Mouse (Mus musculus): Measurements from ENCODE around the gene Tmprss6. TPM values are rescaled to one million over a fixed set of nuclear protein-coding genes. Genes with fewer than 3 reads are reported as not detected.

The Tmprss6 gene
- polyA plus RNA-seq, 1 experiment = not detected

DNA sequence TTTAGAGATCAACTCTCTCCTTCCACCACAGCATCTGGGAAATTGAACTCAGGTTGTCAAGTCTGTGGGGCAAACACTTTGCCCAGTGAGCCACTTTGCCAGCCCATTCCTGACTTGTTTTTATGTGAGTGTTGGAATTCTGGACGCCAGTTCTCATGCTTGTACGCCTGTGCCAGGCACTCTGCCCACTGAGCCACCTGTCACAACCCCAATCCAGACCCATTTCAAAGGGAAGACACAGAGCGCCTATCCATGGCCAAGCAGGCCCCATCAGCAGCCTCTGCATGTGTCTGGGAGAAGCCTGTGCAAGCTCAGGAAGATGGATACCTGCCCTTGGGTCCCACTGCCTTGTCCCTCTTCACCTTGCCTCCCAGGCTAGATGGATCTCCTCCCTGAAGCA is 22.9 kb upstream of the Tmprss6 start:
- no peak for TF ChIP-seq GATA1 (IDR thresholded peaks at IDR 0.05; ENCODE audit: low read length)

DNA sequence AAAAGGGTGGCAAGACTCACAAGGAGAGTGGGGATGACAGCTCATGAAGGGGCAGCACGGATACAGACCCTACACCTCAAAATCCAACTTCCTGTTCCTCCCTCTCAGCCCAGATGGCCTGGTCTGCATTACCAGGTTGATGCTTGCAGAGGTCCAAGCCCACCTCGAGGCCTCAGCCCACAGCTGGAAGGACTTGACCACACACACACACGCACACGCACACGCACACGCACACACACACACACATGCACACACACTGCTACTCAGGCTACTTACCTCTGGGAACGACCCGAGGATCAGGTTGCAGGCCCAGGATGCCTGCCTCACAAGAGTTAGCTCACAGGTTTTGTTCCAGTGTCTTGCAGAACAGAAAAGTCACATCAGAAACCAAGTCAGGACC is 21.5 kb upstream of the Tmprss6 start:
- TF ChIP-seq GATA1 (IDR thresholded peaks at IDR 0.05; ENCODE audit: low read length) = no peak

DNA sequence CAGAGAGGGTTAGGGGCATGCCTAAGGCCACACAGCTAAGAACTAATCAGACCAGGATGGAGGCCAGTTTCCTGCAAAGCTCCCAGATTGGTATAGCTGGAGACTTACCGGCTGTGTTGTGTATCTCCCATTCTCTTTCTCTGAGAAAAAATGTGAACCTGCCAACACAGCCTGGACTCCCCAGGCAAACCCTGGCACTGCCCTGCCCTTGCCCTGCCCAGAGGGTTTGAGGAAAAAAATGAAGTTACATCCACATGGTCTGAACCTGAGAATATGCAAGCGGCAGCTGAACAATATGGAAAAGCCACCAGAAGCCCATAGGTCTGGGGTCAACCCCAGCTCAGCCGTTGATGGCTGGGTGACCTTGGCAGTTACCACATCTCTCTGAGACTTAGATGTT is 20.8 kb upstream of the Tmprss6 start:
- no peak for TF ChIP-seq GATA1 (IDR thresholded peaks at IDR 0.05; ENCODE audit: low read length)

DNA sequence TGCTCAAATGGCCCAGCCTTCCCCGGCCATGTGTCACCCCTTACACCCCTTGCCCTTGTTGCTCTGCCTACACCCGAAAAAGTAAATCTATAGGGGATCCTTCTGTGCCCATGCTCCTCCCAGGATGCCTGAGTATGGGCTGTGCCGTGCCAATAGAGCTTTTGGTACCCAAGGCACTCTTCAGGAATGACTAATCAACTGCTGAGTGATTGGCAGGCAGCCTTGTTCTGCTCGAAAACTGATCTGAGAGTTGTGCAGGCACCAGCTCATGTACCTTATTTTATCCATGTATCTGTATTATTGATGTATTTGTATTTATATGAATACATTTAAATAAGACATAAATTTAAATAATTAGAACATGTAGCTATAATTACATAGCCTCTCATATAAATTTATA is 18.6 kb upstream of the Tmprss6 start:
- no peak for TF ChIP-seq GATA1 (IDR thresholded peaks at IDR 0.05; ENCODE audit: low read length)

DNA sequence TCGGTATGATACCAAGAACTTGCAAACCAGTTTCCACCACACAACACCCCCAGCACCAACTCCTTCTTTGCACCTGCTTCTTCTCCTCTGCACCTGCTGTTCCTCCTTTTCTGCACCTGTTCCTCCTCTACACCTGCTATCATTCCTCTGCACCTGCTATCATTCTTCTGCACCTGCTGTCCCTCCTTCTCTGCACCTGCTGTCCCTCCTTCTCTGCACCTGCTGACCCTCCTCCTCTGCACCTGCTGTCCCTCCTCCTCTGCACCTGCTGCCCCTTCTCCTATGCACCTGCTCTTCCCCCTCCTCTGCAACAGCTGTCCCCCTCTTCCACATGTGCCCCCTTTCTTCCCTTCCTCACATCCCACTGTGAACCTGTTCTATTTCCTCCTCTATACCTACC is 18.1 kb upstream of the Tmprss6 start:
- no peak for TF ChIP-seq GATA1 (IDR thresholded peaks at IDR 0.05; ENCODE audit: low read length)

DNA sequence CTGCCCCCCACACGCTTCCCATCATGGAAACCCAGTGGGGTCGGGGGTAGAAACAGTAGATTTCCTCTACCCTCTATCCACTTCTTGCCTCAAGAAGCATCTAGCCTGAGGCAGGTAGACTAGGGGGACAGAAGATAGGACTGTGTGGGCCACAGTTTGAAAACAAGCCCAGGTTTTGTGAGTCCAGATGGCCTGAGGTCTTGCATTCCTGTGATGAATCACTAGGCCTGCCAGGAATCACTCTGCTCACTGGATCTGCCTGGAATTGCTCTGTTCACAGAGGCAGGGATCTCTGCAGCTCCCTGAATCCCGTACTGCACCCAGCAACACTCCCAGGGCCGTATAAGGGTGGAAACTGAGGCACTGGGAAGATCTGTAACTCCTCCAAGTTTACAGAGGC is 14.9 kb upstream of the Tmprss6 start:
- no peak for TF ChIP-seq GATA1 (IDR thresholded peaks at IDR 0.05; ENCODE audit: low read length)

DNA sequence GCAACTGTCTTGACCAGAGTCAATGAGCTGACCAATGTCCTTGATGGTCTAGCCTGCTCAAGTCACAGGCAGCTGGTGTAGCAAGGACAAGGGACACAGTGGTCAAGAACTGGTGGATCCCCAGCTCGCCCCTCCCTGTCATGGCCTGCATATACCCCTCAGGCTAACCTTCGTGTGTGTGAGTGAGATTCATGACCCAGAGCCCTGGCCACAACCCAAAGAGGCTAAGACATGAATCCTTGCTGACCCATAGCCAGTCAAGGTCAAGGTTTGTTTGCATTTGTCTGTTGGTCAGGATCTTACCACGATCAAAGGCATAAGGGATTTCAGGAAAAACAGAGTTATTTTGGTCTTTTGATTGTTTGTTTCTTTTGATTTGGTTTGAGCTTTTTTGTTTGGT is 14.1 kb upstream of the Tmprss6 start:
- no peak for TF ChIP-seq GATA1 (IDR thresholded peaks at IDR 0.05; ENCODE audit: low read length)

DNA sequence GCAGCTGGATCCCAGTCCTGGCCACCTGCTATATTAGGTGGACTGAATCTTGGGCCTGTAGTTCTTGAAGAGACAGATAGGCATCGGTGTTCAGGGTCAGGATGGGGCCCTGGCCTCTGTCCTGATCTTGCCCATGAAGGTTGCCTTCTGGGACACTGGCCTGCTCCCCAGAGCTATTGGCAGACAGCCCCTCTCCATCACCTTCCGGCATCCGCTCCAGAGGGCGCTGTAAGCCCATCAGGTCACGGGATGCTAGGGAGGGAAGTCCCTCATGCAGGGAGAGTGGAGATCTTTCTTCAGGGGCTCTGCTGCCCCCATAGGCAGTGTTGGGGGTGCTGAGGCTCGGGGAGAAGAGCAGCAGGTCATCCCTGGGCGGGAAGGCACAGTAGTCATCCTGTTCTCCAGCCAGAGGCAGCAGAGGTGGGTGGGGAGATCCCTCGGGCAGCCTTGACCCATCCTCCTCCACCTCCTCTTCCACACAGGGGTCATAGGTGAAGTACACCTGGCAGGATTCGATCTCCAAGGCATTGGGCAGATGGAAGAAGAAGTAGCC is 13.1 kb upstream of the Tmprss6 start:
- TF ChIP-seq GATA1 (IDR thresholded peaks at IDR 0.05; ENCODE audit: low read length) = no peak

DNA sequence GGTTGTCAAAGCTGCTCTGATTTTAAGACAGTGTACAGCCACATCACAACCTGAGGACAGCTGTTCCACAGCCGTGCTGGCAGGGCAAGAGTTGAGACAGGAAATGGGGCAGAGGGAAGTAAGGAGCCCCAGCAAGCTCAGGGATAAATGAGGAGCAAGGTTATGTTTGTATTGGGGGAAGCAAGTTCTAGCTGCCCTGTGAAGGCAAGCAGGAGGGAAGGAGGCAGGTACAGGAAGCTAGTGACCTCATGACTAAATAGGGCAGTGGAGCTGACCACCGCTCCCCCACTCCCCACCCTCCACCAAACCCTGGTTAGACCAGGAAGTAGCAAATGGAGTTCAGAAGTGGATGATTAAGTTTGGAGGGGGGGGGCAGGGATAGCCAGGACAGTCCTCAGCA is 12.6 kb upstream of the Tmprss6 start:
- no peak for TF ChIP-seq GATA1 (IDR thresholded peaks at IDR 0.05; ENCODE audit: low read length)

DNA sequence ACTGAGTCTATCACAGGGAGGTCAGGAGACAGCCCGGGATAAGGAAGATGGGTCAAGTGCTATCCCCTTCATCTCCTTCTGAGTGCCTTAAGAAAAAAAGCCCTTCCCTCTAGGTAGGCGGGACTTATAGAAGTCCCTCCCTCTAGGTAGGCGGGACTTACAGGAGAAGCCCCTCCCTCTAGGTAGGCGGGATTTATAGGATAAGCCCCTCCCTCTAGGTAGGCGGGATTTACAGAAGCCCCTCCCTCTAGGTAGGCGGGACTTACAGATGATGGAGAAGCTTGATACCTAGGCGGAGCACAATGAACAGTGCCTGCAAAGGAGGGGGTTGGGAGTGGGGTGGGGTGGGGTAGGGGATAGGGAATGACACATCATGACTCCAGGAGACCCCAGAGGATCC is 11.7 kb upstream of the Tmprss6 start:
- no peak for TF ChIP-seq GATA1 (IDR thresholded peaks at IDR 0.05; ENCODE audit: low read length)

DNA sequence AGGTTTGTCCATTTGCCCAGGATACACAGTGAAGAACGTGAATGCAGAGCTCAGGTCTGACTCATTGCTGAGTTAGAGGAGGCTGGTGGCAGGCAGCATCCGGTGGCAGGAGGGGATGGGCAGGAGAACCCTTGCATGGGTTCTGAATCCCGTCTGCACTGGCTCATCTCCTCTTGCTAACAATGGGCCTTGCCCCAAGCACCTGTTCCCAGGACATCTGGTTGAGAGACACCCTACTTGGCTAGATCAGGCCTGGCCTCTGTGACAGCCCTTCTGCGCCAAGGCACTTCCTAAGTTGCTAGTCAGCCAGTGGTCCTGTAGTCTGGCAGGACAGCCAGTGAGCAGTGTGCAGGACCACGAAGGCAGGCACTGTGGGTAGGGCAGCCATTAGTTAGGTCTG is 11.0 kb upstream of the Tmprss6 start:
- no peak for TF ChIP-seq GATA1 (IDR thresholded peaks at IDR 0.05; ENCODE audit: low read length)

DNA sequence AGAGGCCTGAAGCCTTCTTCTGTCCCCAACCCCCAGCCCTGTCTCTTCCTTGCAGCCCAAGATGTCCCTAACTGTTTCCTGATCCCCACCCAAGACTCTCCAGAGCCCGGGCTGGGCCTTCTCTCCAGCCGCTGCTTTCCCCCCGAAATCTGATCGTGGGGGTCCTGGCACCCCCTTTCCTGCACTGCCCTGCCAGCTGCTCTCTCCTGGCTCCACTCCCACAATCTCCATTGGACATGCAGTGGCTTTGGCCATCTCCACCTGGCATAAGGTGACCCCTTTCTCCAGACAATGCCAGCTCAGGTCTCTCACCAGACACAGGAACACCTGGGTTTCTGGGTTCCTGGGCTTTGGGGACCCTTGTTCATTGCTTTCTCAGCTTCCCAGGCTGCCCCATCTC is 9.6 kb upstream of the Tmprss6 start:
- no peak for TF ChIP-seq GATA1 (IDR thresholded peaks at IDR 0.05; ENCODE audit: low read length)

DNA sequence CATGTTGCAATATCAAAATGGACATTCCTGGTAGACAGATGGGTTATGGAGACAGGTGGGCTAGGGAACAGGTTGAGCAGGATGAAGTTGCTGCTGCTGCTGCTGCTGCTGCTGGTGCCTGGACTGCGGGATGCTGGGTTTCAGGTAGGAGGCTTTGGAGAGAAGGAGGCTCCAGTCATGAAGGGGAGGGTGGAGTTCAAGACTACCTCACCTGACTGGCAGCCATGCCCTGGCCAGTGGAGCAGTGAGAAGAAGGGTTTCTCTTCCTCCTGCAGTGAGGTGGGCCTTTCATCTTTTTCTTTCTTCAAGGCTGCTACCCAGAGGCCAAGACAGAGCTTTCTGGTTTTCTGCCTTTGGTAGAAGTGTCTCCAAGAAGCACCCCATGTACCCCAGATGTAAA is 8.4 kb upstream of the Tmprss6 start:
- no peak for TF ChIP-seq GATA1 (IDR thresholded peaks at IDR 0.05; ENCODE audit: low read length)

DNA sequence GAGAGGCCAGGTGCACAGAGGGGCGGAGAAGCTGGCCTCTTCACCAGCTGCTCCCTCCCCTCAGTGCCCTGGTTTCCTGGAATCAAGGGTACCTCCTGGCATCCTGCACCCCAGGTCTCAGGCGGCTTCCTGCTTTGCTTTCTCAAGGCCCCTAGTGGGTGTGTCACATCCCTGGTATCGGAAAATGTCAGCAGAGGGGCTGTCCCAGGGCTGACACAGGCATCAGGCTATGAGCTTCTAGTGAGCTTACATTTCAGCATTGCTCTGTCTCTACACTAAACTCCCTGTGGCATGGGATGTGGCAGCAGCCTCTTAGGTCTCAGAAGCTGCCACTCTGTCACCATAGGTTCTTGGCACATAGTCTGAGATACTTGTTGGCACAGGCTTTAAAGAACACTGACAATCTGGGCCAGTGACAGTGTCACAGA is 7.2 kb upstream of the Tmprss6 start:
- TF ChIP-seq GATA1 (IDR thresholded peaks at IDR 0.05; ENCODE audit: low read length) = no peak

DNA sequence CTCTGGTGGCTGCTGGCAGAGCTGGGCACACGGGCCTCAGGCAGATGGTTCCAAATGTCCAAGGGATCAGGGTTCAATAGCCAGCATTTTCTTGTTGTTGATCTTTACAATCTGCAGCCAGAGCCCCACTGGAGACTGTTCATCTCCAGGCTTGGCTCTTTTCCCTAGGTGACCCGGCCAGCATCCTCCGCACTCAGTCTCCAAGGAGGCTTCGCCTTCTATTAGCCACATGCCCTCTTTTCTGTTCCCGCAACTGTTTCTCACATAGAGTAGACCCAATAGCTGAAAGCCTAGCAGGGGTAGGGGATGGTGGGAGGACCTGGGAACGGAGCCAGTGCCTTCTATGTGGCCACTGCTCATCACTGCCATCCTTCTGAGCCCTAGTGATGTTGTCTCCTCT is 5.0 kb upstream of the Tmprss6 start:
- TF ChIP-seq GATA1 (IDR thresholded peaks at IDR 0.05; ENCODE audit: low read length) = no peak

DNA sequence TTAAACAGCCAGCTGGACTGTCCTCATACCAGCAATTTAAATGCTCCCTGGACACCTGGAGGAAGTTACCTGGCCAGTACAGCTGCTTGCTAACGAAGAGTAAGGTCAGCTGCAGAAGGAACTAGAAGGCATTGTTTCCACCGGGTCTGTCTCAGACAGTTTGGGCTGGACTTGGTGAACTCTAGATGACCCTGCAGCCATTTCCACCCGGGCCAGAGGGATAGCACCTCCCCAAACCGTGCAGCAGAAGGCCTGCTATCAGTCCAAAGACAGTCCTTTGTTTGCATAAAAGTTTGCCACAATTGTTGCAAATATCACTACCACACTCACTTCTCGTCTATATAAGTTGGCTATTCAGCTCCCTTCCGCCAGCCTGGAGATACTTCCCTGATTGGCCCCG is 3.5 kb upstream of the Tmprss6 start:
- TF ChIP-seq GATA1 (IDR thresholded peaks at IDR 0.05; ENCODE audit: low read length) = no peak

DNA sequence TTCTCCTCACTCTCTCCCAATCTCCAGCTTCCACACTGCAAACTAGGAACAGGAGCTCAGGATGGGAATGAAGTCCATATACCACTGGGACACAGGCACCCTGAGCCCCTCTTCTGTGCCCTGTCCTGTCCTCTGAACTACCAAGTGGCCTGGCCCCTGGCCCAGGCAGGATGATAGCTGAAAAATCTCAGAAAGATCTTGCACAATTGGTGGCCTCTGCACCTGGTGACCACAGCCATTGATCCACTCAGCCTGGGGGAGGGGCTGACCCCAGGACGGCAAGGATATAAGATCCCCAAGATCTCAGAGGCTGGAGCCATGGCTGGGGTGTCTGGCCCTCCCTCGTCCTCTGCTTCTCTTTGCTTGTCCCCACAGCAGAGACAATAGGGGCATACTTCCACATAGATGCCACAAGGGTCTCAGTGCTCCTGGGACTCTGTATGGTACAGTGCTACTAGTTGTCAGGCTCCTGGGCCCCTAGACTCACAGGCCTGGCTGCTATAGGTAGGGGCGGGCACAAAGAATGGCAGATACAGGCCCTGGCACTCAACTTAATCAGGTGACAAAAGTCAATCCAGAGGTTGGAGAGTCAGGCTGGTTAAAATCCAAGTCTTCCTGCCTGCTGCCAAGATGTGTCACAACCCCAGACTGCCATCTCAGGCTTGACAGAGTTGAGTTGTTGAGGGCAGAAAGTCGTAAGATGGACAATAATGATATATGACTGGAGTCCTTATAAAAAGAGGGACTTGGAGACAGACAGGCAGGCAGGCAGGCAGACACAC is 2.3 kb upstream of the Tmprss6 start:
- TF ChIP-seq GATA1 (IDR thresholded peaks at IDR 0.05; ENCODE audit: low read length) = no peak
